Mouse (Mus musculus): ENCODE results near the gene Dgkg.

DNA sequence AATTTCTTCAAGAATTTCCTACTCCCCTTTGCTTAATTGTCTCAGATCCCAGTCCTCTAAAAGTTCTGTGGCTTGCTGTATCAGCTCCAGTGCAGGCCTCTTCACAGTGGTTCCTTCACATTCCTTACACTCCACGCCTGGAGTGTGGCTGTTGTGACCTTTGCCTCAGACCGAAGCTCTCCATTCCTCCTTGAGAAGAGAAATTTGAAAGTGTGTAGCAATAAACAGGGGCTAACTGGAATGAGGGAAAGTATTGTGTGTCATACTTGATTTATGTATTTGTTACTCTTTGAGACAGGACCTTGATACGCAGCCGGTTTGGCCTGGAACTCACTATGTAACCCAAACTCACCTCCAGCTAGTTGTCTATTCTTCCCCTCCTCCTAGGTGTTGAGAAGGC lies 215.7 kb downstream of the Dgkg start:
- TF ChIP-seq CTCF (IDR thresholded peaks at IDR 0.05; ENCODE audit: low read depth) (no peak), EP300 (IDR thresholded peaks at IDR 0.05; ENCODE audit: low read depth) (no peak)
